Mouse (Mus musculus): ENCODE results near the gene Slc22a8.

The Slc22a8 gene

DNA sequence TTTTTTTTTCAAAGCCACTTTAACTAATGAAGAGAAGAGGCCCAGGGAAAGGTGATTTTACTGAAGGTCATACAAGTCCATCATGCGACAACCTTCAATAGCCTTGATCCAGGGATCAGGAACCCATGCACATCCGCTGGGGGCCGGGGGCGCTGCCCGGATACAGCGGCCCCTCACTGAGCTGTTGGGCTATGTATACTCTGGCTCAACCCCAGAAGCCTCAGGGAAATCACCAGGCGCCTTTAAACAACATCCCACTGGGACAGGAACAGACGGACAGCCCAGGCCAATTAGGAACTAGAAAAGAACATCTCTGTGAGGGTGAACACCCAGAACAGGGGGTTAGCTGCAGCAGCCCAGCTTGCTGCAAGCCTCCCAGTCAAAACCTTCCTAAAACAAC lies at the start of gene Slc22a8:
Gene Slc22a8 (plus strand): TSS at position 301 of the 400 bp plus-strand sequence.
- DNase-seq (ENCODE audit: extremely low read depth, low read depth, low spot score): no peak

GRCm38 (mm10) chr19:8558897-8559296 lies 32.2 kb upstream of the Slc22a8 start:
- no peak for DNase-seq (ENCODE audit: extremely low read depth, low read depth, low spot score)

- DNase-seq (ENCODE audit: extremely low read depth, low read depth, low spot score): no peak
Measured at GRCm38 (mm10) chr19:8564021-8564420, 27.0 kb upstream of the Slc22a8 start.

GRCm38 (mm10) chr19:8564469-8564868 lies 26.6 kb upstream of the Slc22a8 start:
- DNase-seq (ENCODE audit: extremely low read depth, low read depth, low spot score): no peak

DNA sequence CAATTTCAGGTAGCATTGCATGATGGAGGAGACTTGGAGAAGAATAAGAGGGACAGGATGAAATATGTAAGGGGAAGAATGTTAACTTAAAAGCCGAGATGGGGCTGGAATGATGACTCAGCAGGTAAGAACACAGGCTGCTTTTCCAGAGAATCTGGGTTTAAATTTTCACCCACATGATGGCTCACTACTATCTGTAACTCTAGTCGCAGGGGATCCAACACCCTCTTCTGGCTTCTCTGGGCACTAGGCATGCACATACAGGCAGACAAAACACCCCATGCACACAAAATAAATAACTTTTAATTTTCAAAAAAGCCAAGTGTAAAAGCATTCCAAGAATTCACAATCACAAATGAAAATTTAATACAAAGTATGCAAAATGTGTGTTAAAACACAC lies 25.8 kb upstream of the Slc22a8 start:
- DNase-seq (ENCODE audit: extremely low read depth, low read depth, low spot score): no peak

GRCm38 (mm10) chr19:8565985-8566384 lies 25.1 kb upstream of the Slc22a8 start:
- no peak for DNase-seq (ENCODE audit: extremely low read depth, low read depth, low spot score)

DNA sequence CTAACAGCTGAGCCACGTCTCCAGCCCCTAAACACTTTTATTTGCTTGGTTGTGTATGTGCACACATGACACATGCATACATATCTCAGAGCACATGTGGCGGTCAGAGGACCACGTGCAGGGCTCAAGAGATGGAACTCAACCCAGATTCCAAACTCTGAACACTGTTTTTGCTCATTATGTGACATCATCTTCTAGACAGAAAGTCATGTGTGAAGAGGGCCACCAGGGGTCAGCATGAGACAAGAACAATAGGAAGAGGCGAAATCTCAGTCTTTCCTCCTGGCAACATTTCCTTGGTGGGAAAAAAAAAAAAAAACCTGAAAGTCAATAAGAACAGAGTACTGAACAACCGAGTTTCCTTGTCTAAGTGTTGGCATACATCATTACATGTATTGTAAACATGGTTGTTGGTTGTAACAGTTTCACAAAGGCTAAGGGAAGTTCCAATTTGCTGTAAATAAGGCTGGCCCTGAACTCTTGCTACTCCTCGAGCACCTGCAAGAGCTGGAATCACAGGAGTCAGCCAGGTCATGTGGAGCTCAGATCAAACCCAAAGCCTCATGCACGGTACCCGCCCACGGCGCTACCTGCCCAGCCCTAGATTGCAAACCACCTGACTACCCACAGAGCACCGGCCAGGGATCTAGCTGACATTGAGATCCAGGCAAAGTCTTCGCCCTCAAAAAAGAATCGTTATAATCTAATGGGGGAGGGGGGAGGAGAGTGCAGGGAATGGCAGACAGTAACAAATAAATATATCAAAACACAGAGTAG lies 23.8 kb upstream of the Slc22a8 start:
- no peak for DNase-seq (ENCODE audit: extremely low read depth, low read depth, low spot score)

GRCm38 (mm10) chr19:8569453-8569863 lies 21.6 kb upstream of the Slc22a8 start:
- no peak for DNase-seq (ENCODE audit: extremely low read depth, low read depth, low spot score)

- DNase-seq (ENCODE audit: extremely low read depth, low read depth, low spot score): no peak
Measured at GRCm38 (mm10) chr19:8570341-8571040, 20.6 kb upstream of the Slc22a8 start.

GRCm38 (mm10) chr19:8571746-8572145 lies 19.3 kb upstream of the Slc22a8 start:
- no peak for DNase-seq (ENCODE audit: extremely low read depth, low read depth, low spot score)

- DNase-seq (ENCODE audit: extremely low read depth, low read depth, low spot score): no peak
Measured at GRCm38 (mm10) chr19:8572485-8572884, 18.6 kb upstream of the Slc22a8 start.

DNA sequence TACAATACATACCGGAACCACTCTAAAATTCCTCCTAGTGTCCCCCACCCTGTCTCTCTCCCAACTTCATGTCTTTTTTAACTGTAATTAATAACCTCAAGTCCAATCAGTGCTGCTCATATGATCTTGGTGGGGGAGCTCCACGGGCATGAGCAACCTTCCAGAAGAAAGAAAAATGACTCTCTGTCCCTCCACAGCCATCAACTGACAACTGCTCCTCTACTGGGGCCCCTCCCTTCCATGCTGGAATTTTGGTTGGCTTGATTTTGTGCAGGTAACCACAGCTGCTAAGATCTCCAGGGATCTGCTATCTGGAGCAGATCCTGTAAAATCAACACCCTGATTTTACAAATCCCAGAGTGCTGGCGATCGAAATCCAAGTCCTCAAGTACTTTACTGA lies 13.6 kb upstream of the Slc22a8 start:
- no peak for DNase-seq (ENCODE audit: extremely low read depth, low read depth, low spot score)

- DNase-seq (ENCODE audit: extremely low read depth, low read depth, low spot score): no peak
Measured at GRCm38 (mm10) chr19:8578293-8578969, 12.6 kb upstream of the Slc22a8 start.

DNA sequence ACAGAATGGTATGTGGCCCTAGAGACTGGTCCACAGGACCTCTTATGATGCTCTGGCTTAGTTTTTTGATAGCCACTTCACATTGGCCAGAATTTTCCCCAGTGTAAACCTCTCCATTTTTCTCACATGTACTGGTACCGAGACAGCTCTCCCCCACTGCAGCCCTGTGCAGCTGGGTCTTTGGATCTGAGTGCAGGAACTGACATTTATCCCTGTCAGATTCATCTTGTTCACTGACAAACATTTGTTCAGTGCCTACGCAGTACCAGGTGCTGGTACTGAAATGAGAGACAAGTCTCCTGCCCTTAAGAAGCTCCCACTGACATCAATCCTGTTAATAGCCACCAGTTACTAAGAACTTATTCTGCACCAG lies 12.1 kb upstream of the Slc22a8 start:
- DNase-seq (ENCODE audit: extremely low read depth, low read depth, low spot score): no peak

DNA sequence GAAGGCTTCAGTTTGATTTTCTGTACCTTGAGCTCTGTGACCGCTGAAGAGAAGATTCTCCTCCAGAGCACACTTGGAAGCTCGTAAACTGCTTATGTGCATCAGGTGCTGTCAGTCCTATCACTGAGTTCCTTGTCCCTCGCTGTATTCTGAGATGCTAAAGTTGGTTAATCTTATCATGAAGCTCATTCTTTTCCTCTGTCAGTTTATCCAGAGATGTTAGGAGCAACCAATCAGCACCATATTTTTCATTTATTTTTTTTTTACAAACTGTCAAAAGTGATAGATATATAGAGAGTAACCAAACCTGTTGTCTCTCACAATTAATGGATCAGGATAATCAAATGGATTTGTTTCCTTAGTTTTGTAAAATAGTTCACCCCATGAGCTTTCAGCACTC lies 5.8 kb upstream of the Slc22a8 start:
- DNase-seq (ENCODE audit: extremely low read depth, low read depth, low spot score): no peak

- DNase-seq (ENCODE audit: extremely low read depth, low read depth, low spot score): no peak
Measured at GRCm38 (mm10) chr19:8585899-8586298, 5.2 kb upstream of the Slc22a8 start.

- no peak for DNase-seq (ENCODE audit: extremely low read depth, low read depth, low spot score)
Measured at GRCm38 (mm10) chr19:8586350-8586749, 4.7 kb upstream of the Slc22a8 start.

DNA sequence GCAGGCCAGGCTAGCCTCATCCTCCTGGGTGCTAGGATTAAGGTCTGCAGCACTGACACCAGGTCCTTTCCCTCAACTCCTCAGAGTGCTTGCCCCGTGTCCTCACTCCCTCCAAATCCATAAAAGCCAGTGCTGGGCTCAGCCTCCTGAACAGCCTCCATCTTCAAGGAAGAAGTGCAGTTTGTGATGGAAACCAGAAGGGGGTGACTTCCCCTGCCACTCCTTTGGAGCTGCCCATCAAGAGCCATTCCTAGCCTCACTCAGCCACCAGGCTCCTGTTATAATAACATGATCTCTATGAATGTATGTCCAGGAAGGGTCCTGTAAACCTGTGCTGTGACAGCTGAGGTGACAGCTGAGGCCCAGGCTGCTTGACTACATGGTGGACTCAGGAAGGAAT lies 3.7 kb upstream of the Slc22a8 start:
- DNase-seq (ENCODE audit: extremely low read depth, low read depth, low spot score): no peak

- no peak for DNase-seq (ENCODE audit: extremely low read depth, low read depth, low spot score)
Measured at GRCm38 (mm10) chr19:8592155-8592554, 1.1 kb downstream of the Slc22a8 start.

GRCm38 (mm10) chr19:8592873-8593408 lies 1.9 kb downstream of the Slc22a8 start:
- DNase-seq (ENCODE audit: extremely low read depth, low read depth, low spot score): no peak

DNA sequence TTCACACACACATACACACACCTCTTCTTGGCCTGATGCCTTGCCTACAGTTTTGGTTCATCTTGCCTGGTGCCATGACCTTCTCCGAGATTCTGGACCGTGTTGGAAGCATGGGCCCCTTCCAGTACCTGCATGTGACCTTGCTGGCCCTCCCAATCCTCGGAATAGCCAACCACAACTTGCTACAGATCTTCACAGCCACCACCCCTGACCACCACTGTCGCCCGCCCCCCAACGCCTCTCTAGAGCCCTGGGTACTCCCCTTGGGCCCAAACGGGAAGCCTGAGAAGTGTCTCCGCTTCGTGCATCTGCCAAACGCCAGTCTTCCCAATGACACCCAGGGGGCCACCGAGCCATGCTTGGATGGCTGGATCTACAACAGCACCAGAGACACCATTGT lies 2.8 kb downstream of the Slc22a8 start:
- DNase-seq (ENCODE audit: extremely low read depth, low read depth, low spot score): no peak

GRCm38 (mm10) chr19:8594518-8594917 lies 3.5 kb downstream of the Slc22a8 start:
- DNase-seq (ENCODE audit: extremely low read depth, low read depth, low spot score): no peak

All from fat pad, adult 2 months (tissue).